Mouse (Mus musculus): ENCODE data around the gene Cds1.

GRCm38 (mm10) chr5:101767486-101767885, 2.6 kb downstream of the Cds1 start:
- TF ChIP-seq POLR2A (IDR thresholded peaks at IDR 0.05; ENCODE audit: borderline replicate concordance, extremely low read depth, insufficient read depth, insufficient read length, poor library complexity, severe bottlenecking) (no peak), CTCF (IDR thresholded peaks at IDR 0.05; ENCODE audit: borderline replicate concordance, extremely low read depth, insufficient read depth, insufficient read length) (no peak)
